Mouse (Mus musculus): ENCODE data around the gene Hck. TPM values are rescaled to one million over a fixed set of nuclear protein-coding genes. Genes with fewer than 3 reads are reported as not detected.

Gene Hck
- polyA plus RNA-seq, 1 experiment from 2014 or later, result 1.8 TPM

GRCm38 (mm10) chr2:153131019-153131418 is 22.8 kb downstream of the Hck start:
- Histone ChIP-seq H3K9me3 (no peaks in the 10 kb centered on the region), H3K27me3 (replicated peaks) (peaks cover 23% of the 10 kb centered on the region), H3K4me1 (no peaks in the 10 kb centered on the region), H3K36me3 (no peaks in the 10 kb centered on the region), H3K9ac (no peak overlapping the region), H3K4me3 (no peak overlapping the region), H3K27ac (replicated peaks) (no peak overlapping the region), H3K4me2 (no peak overlapping the region)
- WGBS, result 17% methylated on average over 6 of the region's 6 CpGs
- ATAC-seq (ENCODE audit: extremely low read depth, insufficient number of reproducible peaks, low FRiP score, low TSS enrichment), result no peak

- no peak overlapping the region for H3K4me2 ChIP-seq
- H3K4me3 ChIP-seq, result no peak overlapping the region
- no peak for ATAC-seq (ENCODE audit: extremely low read depth, insufficient number of reproducible peaks, low FRiP score, low TSS enrichment)
- no peak overlapping the region for H3K27ac ChIP-seq (replicated peaks)
- peaks cover 13% of the 10 kb centered on the region; the same call in 1 of the 2 replicates for H3K27me3 ChIP-seq (replicated peaks)
- WGBS, result 33% methylated on average over 5 of the region's 5 CpGs
- H3K4me1 ChIP-seq, result peaks cover 2% of the 10 kb centered on the region; the same call in 1 of the 2 replicates
- no peaks in the 10 kb centered on the region for H3K36me3 ChIP-seq
- no peaks in the 10 kb centered on the region for H3K9me3 ChIP-seq
- H3K9ac ChIP-seq, result no peak overlapping the region
These were observed 26.0 kb downstream of the Hck start for GRCm38 (mm10) chr2:153134237-153134636.

GRCm38 (mm10) chr2:153136211-153136610 is 27.9 kb downstream of the Hck start:
- Histone ChIP-seq H3K4me3 (no peak overlapping the region), H3K27me3 (replicated peaks) (0 out of 2 replicates have a peak, but pooled peaks cover 4% of the 10 kb centered on the region), H3K4me1 (peaks cover 16% of the 10 kb centered on the region), H3K9ac (no peak overlapping the region), H3K4me2 (no peak overlapping the region), H3K36me3 (no peaks in the 10 kb centered on the region), H3K9me3 (no peaks in the 10 kb centered on the region), H3K27ac (replicated peaks) (no peak overlapping the region)
- 53% methylated on average over 4 of the region's 4 CpGs for WGBS
- ATAC-seq (ENCODE audit: extremely low read depth, insufficient number of reproducible peaks, low FRiP score, low TSS enrichment), result no peak

GRCm38 (mm10) chr2:153139158-153139557 is 30.9 kb downstream of the Hck start:
- Histone ChIP-seq H3K9ac (no peak overlapping the region), H3K4me2 (no peak overlapping the region), H3K9me3 (no peaks in the 10 kb centered on the region), H3K27ac (replicated peaks) (no peak overlapping the region), H3K4me3 (no peak overlapping the region), H3K4me1 (peaks cover 20% of the 10 kb centered on the region), H3K27me3 (replicated peaks) (peaks cover 16% of the 10 kb centered on the region), H3K36me3 (no peaks in the 10 kb centered on the region)
- no peak for ATAC-seq (ENCODE audit: extremely low read depth, insufficient number of reproducible peaks, low FRiP score, low TSS enrichment)
- WGBS, result 76% methylated on average over 7 of the region's 7 CpGs

GRCm38 (mm10) chr2:153139996-153140613 is 31.8 kb downstream of the Hck start:
- H3K4me1 ChIP-seq, result peaks cover 20% of the 10 kb centered on the region
- H3K27ac ChIP-seq (replicated peaks), result peak overlapping the region; percentile 73
- no peaks in the 10 kb centered on the region for H3K9me3 ChIP-seq
- no peak overlapping the region for H3K9ac ChIP-seq
- peak overlapping the region; percentile 5; the same call in 1 of the 2 replicates for H3K4me2 ChIP-seq
- peaks cover 23% of the 10 kb centered on the region for H3K27me3 ChIP-seq (replicated peaks)
- no peak overlapping the region for H3K4me3 ChIP-seq
- H3K36me3 ChIP-seq, result no peaks in the 10 kb centered on the region
- 15% methylated on average over 9 of the region's 9 CpGs for WGBS
- ATAC-seq (ENCODE audit: extremely low read depth, insufficient number of reproducible peaks, low FRiP score, low TSS enrichment), result no peak

GRCm38 (mm10) chr2:153142620-153143199 is 34.4 kb downstream of the Hck start:
- peak overlapping the region; percentile 33; the same call in 1 of the 2 replicates for H3K9ac ChIP-seq
- H3K9me3 ChIP-seq, result no peaks in the 10 kb centered on the region
- H3K36me3 ChIP-seq, result no peaks in the 10 kb centered on the region
- ATAC-seq (ENCODE audit: extremely low read depth, insufficient number of reproducible peaks, low FRiP score, low TSS enrichment), result no peak
- peaks cover 44% of the 10 kb centered on the region for H3K27me3 ChIP-seq (replicated peaks)
- peak overlapping the region; percentile 28; the same call in 1 of the 2 replicates for H3K4me2 ChIP-seq
- 24% methylated on average over 10 of the region's 10 CpGs for WGBS
- H3K27ac ChIP-seq (replicated peaks), result no peak overlapping the region
- no peak overlapping the region for H3K4me3 ChIP-seq
- peaks cover 20% of the 10 kb centered on the region for H3K4me1 ChIP-seq

GRCm38 (mm10) chr2:153145346-153145745 is 37.1 kb downstream of the Hck start:
- no peak overlapping the region for H3K4me2 ChIP-seq
- peaks cover 8% of the 10 kb centered on the region for H3K4me1 ChIP-seq
- H3K36me3 ChIP-seq, result no peaks in the 10 kb centered on the region
- WGBS, result 74% methylated on average over 5 of the region's 5 CpGs
- no peak overlapping the region for H3K4me3 ChIP-seq
- ATAC-seq (ENCODE audit: extremely low read depth, insufficient number of reproducible peaks, low FRiP score, low TSS enrichment), result no peak
- H3K9me3 ChIP-seq, result no peaks in the 10 kb centered on the region
- peaks cover 44% of the 10 kb centered on the region for H3K27me3 ChIP-seq (replicated peaks)
- no peak overlapping the region for H3K9ac ChIP-seq
- no peak overlapping the region for H3K27ac ChIP-seq (replicated peaks)

- H3K4me3 ChIP-seq, result no peak overlapping the region
- no peak overlapping the region for H3K4me2 ChIP-seq
- whole genome bisulfite sequencing, result 80% methylated on average over 3 of the region's 3 CpGs
- H3K36me3 ChIP-seq, result no peaks in the 10 kb centered on the region
- no peak overlapping the region for H3K9ac ChIP-seq
- no peak overlapping the region for H3K27ac ChIP-seq (replicated peaks)
- H3K27me3 ChIP-seq (replicated peaks), result peaks cover 39% of the 10 kb centered on the region
- ATAC-seq (ENCODE audit: extremely low read depth, insufficient number of reproducible peaks, low FRiP score, low TSS enrichment), result no peak
- H3K4me1 ChIP-seq, result peaks cover 10% of the 10 kb centered on the region
- H3K9me3 ChIP-seq, result no peaks in the 10 kb centered on the region
These were observed 39.0 kb downstream of the Hck start for GRCm38 (mm10) chr2:153147236-153147635.

GRCm38 (mm10) chr2:153147715-153148114 is 39.4 kb downstream of the Hck start:
- H3K4me2 ChIP-seq, result no peak overlapping the region
- H3K4me3 ChIP-seq, result no peak overlapping the region
- peaks cover 6% of the 10 kb centered on the region for H3K4me1 ChIP-seq
- no peak overlapping the region for H3K27ac ChIP-seq (replicated peaks)
- 23% methylated on average over 3 of the region's 3 CpGs for WGBS
- ATAC-seq (ENCODE audit: extremely low read depth, insufficient number of reproducible peaks, low FRiP score, low TSS enrichment), result no peak
- no peak overlapping the region for H3K9ac ChIP-seq
- H3K36me3 ChIP-seq, result no peaks in the 10 kb centered on the region
- peaks cover 34% of the 10 kb centered on the region for H3K27me3 ChIP-seq (replicated peaks)
- H3K9me3 ChIP-seq, result no peaks in the 10 kb centered on the region

GRCm38 (mm10) chr2:153149742-153150141 is 41.5 kb downstream of the Hck start:
- 70% methylated on average over 3 of the region's 3 CpGs for WGBS
- Histone ChIP-seq H3K27me3 (replicated peaks) (peaks cover 30% of the 10 kb centered on the region), H3K36me3 (no peaks in the 10 kb centered on the region), H3K4me2 (no peak overlapping the region), H3K4me1 (peaks cover 6% of the 10 kb centered on the region), H3K4me3 (no peak overlapping the region), H3K27ac (replicated peaks) (no peak overlapping the region), H3K9me3 (no peaks in the 10 kb centered on the region), H3K9ac (no peak overlapping the region)
- ATAC-seq (ENCODE audit: extremely low read depth, insufficient number of reproducible peaks, low FRiP score, low TSS enrichment), result no peak

- no peak for ATAC-seq (ENCODE audit: extremely low read depth, insufficient number of reproducible peaks, low FRiP score, low TSS enrichment)
- Histone ChIP-seq H3K27ac (replicated peaks) (no peak overlapping the region), H3K4me3 (no peak overlapping the region), H3K9me3 (no peaks in the 10 kb centered on the region), H3K4me1 (peaks cover 6% of the 10 kb centered on the region), H3K4me2 (no peak overlapping the region), H3K36me3 (no peaks in the 10 kb centered on the region), H3K27me3 (replicated peaks) (peaks cover 20% of the 10 kb centered on the region), H3K9ac (0 out of 2 replicates have a peak overlapping the region, but pooled peaks have one; percentile 33)
- 32% methylated on average over 7 of the region's 7 CpGs for WGBS
These were observed 42.8 kb downstream of the Hck start for GRCm38 (mm10) chr2:153151026-153151425.

All from heart, embryonic 13.5 days (tissue).